Mouse (Mus musculus): ENCODE measurements at regions not wholly inside any gene's neighbourhood (a gene's known extent, or its start where the extent isn't known, plus 50 kb on each side); places are given as distances from the start of the nearest gene placed in this dataset.

- WGBS, result 88% methylated on average over 2 of the region's 2 CpGs
- no peak overlapping the region for H3K4me2 ChIP-seq (replicated peaks)
- no peak for DNase-seq (ENCODE audit: low spot score)
- H3K36me3 ChIP-seq (replicated peaks; ENCODE audit: control insufficient read depth, insufficient read depth), result no peaks in the 10 kb centered on the region
- H3K4me1 ChIP-seq (replicated peaks; ENCODE audit: control insufficient read depth, insufficient read depth, low read length), result no peaks in the 10 kb centered on the region
- H3K9ac ChIP-seq, result no peak overlapping the region
- ATAC-seq (ENCODE audit: low FRiP score), result no peak
- H3K27me3 ChIP-seq (ENCODE audit: control insufficient read depth, insufficient read depth, low read length), result no peaks in the 10 kb centered on the region
- no peak overlapping the region for H3K27ac ChIP-seq
- no peak overlapping the region for H3K4me3 ChIP-seq (replicated peaks; ENCODE audit: low read length)
- H3K9me3 ChIP-seq (ENCODE audit: control insufficient read depth, low read length), result no peaks in the 10 kb centered on the region
These were observed 1132.5 kb downstream of the Slc22a22 start for GRCm38 (mm10) chr15:56344973-56345372.

GRCm38 (mm10) chr15:56344304-56344932, 1133.0 kb downstream of the Slc22a22 start:
- no peak overlapping the region for H3K9ac ChIP-seq
- 28% methylated on average over 4 of the region's 4 CpGs for WGBS
- no peak overlapping the region for H3K4me2 ChIP-seq (replicated peaks)
- H3K27me3 ChIP-seq (ENCODE audit: control insufficient read depth, insufficient read depth, low read length), result no peaks in the 10 kb centered on the region
- H3K9me3 ChIP-seq (ENCODE audit: control insufficient read depth, low read length), result no peaks in the 10 kb centered on the region
- no peak overlapping the region for H3K4me3 ChIP-seq (replicated peaks; ENCODE audit: low read length)
- no peaks in the 10 kb centered on the region for H3K36me3 ChIP-seq (replicated peaks; ENCODE audit: control insufficient read depth, insufficient read depth)
- H3K27ac ChIP-seq, result no peak overlapping the region
- DNase-seq (ENCODE audit: low spot score) (peak; percentile 41), ATAC-seq (ENCODE audit: low FRiP score) (peak; percentile 83; the same call in 1 of the 2 replicates)
- H3K4me1 ChIP-seq (replicated peaks; ENCODE audit: control insufficient read depth, insufficient read depth, low read length), result no peaks in the 10 kb centered on the region

- DNase-seq (ENCODE audit: low spot score) (no peak), ATAC-seq (ENCODE audit: low FRiP score) (no peak)
- Histone ChIP-seq H3K9ac (no peak overlapping the region), H3K4me1 (replicated peaks; ENCODE audit: control insufficient read depth, insufficient read depth, low read length) (no peaks in the 10 kb centered on the region), H3K27ac (no peak overlapping the region), H3K27me3 (ENCODE audit: control insufficient read depth, insufficient read depth, low read length) (no peaks in the 10 kb centered on the region), H3K4me3 (replicated peaks; ENCODE audit: low read length) (no peak overlapping the region), H3K9me3 (ENCODE audit: control insufficient read depth, low read length) (no peaks in the 10 kb centered on the region), H3K36me3 (replicated peaks; ENCODE audit: control insufficient read depth, insufficient read depth) (no peaks in the 10 kb centered on the region), H3K4me2 (replicated peaks) (no peak overlapping the region)
- WGBS, result 64% methylated on average over 5 of the region's 5 CpGs
These were observed 1139.5 kb downstream of the Slc22a22 start for GRCm38 (mm10) chr15:56337879-56338278.

GRCm38 (mm10) chr15:56336449-56336848, 1141.0 kb downstream of the Slc22a22 start:
- ATAC-seq (ENCODE audit: low FRiP score) (0 out of 2 replicates have a peak, but pooled peaks have one; percentile 27), DNase-seq (ENCODE audit: low spot score) (peak; percentile 75)
- H3K4me2 ChIP-seq (replicated peaks), result no peak overlapping the region
- no peaks in the 10 kb centered on the region for H3K4me1 ChIP-seq (replicated peaks; ENCODE audit: control insufficient read depth, insufficient read depth, low read length)
- no peak overlapping the region for H3K4me3 ChIP-seq (replicated peaks; ENCODE audit: low read length)
- no peaks in the 10 kb centered on the region for H3K36me3 ChIP-seq (replicated peaks; ENCODE audit: control insufficient read depth, insufficient read depth)
- H3K27me3 ChIP-seq (ENCODE audit: control insufficient read depth, insufficient read depth, low read length), result no peaks in the 10 kb centered on the region
- H3K9ac ChIP-seq, result no peak overlapping the region
- 42% methylated on average over 5 of the region's 5 CpGs for WGBS
- no peaks in the 10 kb centered on the region for H3K9me3 ChIP-seq (ENCODE audit: control insufficient read depth, low read length)
- H3K27ac ChIP-seq, result no peak overlapping the region

- no peak for ATAC-seq (ENCODE audit: low FRiP score)
These were observed 1142.4 kb downstream of the Slc22a22 start for GRCm38 (mm10) chr15:56335011-56335410.

GRCm38 (mm10) chr15:56320501-56320900, 1156.9 kb downstream of the Slc22a22 start:
- no peak overlapping the region for H3K27ac ChIP-seq
- no peaks in the 10 kb centered on the region for H3K36me3 ChIP-seq (replicated peaks; ENCODE audit: control insufficient read depth, insufficient read depth)
- ATAC-seq (ENCODE audit: low FRiP score), result no peak
- no peaks in the 10 kb centered on the region for H3K9me3 ChIP-seq (ENCODE audit: control insufficient read depth, low read length)
- no peak overlapping the region for H3K9ac ChIP-seq
- H3K4me1 ChIP-seq (replicated peaks; ENCODE audit: control insufficient read depth, insufficient read depth, low read length), result no peaks in the 10 kb centered on the region
- no peaks in the 10 kb centered on the region for H3K27me3 ChIP-seq (ENCODE audit: control insufficient read depth, insufficient read depth, low read length)
- H3K4me3 ChIP-seq (replicated peaks; ENCODE audit: low read length), result no peak overlapping the region
- DNase-seq (ENCODE audit: low spot score), result no peak
- H3K4me2 ChIP-seq (replicated peaks), result no peak overlapping the region

More at GRCm38 (mm10) chr15:56335011-56335410, 1142.4 kb downstream of the Slc22a22 start:
- WGBS, result 77% methylated on average over 2 of the region's 2 CpGs
- Histone ChIP-seq H3K27ac (no peak overlapping the region), H3K36me3 (replicated peaks; ENCODE audit: control insufficient read depth, insufficient read depth) (no peaks in the 10 kb centered on the region), H3K27me3 (ENCODE audit: control insufficient read depth, insufficient read depth, low read length) (no peaks in the 10 kb centered on the region), H3K4me1 (replicated peaks; ENCODE audit: control insufficient read depth, insufficient read depth, low read length) (no peaks in the 10 kb centered on the region), H3K9me3 (ENCODE audit: control insufficient read depth, low read length) (no peaks in the 10 kb centered on the region), H3K4me3 (replicated peaks; ENCODE audit: low read length) (no peak overlapping the region), H3K9ac (no peak overlapping the region), H3K4me2 (replicated peaks) (no peak overlapping the region)
- DNase-seq (ENCODE audit: low spot score), result no peak

GRCm38 (mm10) chr15:56294910-56295438, 1182.5 kb downstream of the Slc22a22 start:
- no peak for DNase-seq (ENCODE audit: low spot score)
- no peak overlapping the region for H3K4me2 ChIP-seq (replicated peaks)
- no peak overlapping the region for H3K4me3 ChIP-seq (replicated peaks; ENCODE audit: low read length)
- no peak overlapping the region for H3K27ac ChIP-seq
- no peaks in the 10 kb centered on the region for H3K27me3 ChIP-seq (ENCODE audit: control insufficient read depth, insufficient read depth, low read length)
- H3K36me3 ChIP-seq (replicated peaks; ENCODE audit: control insufficient read depth, insufficient read depth), result no peaks in the 10 kb centered on the region
- 84% methylated on average over 3 of the region's 3 CpGs for WGBS
- ATAC-seq (ENCODE audit: low FRiP score), result no peak
- H3K9ac ChIP-seq, result no peak overlapping the region
- no peaks in the 10 kb centered on the region for H3K9me3 ChIP-seq (ENCODE audit: control insufficient read depth, low read length)
- no peaks in the 10 kb centered on the region for H3K4me1 ChIP-seq (replicated peaks; ENCODE audit: control insufficient read depth, insufficient read depth, low read length)

GRCm38 (mm10) chr15:56278622-56279301, 1198.7 kb downstream of the Slc22a22 start:
- ATAC-seq (ENCODE audit: low FRiP score) (peak; percentile 93), DNase-seq (ENCODE audit: low spot score) (peak; percentile 80)
- Histone ChIP-seq H3K9me3 (ENCODE audit: control insufficient read depth, low read length) (no peaks in the 10 kb centered on the region), H3K9ac (no peak overlapping the region), H3K4me2 (replicated peaks) (no peak overlapping the region), H3K27ac (peak overlapping the region; percentile 32; the same call in 1 of the 2 replicates), H3K4me1 (replicated peaks; ENCODE audit: control insufficient read depth, insufficient read depth, low read length) (peaks cover 13% of the 10 kb centered on the region), H3K4me3 (replicated peaks; ENCODE audit: low read length) (no peak overlapping the region), H3K36me3 (replicated peaks; ENCODE audit: control insufficient read depth, insufficient read depth) (no peaks in the 10 kb centered on the region), H3K27me3 (ENCODE audit: control insufficient read depth, insufficient read depth, low read length) (no peaks in the 10 kb centered on the region)
- 40% methylated on average over 7 of the region's 7 CpGs for WGBS

GRCm38 (mm10) chr15:56278006-56278405, 1199.4 kb downstream of the Slc22a22 start:
- Histone ChIP-seq H3K36me3 (replicated peaks; ENCODE audit: control insufficient read depth, insufficient read depth) (no peaks in the 10 kb centered on the region), H3K4me2 (replicated peaks) (no peak overlapping the region), H3K4me3 (replicated peaks; ENCODE audit: low read length) (no peak overlapping the region), H3K9me3 (ENCODE audit: control insufficient read depth, low read length) (no peaks in the 10 kb centered on the region), H3K9ac (no peak overlapping the region), H3K27ac (peak overlapping the region; percentile 58), H3K27me3 (ENCODE audit: control insufficient read depth, insufficient read depth, low read length) (no peaks in the 10 kb centered on the region), H3K4me1 (replicated peaks; ENCODE audit: control insufficient read depth, insufficient read depth, low read length) (peaks cover 13% of the 10 kb centered on the region)
- peak; percentile 67 for DNase-seq (ENCODE audit: low spot score)
- peak; percentile 75 for ATAC-seq (ENCODE audit: low FRiP score)
- 27% methylated on average over 3 of the region's 3 CpGs for WGBS
